Mouse (Mus musculus) cerebellum, adult 2 months (tissue): ENCODE measurements around the gene Pcmtd2.

ENCODE experiments used
- CTCF ChIP-seq: fragments of 200-500 bp; IDR thresholded peaks from 2 replicates; pipeline ENCODE4 v1.5.1; 2011; ENCODE audit warnings: low read depth, mild to moderate bottlenecking, control low read depth, low read length, moderate library complexity, borderline replicate concordance; ENCODE audit not compliant: insufficient read depth
- POLR2A ChIP-seq: fragments of 200-500 bp; IDR thresholded peaks from 2 replicates; pipeline ENCODE4 v1.6.1; 2011; ENCODE audit warnings: low read length, control low read depth, borderline replicate concordance; ENCODE audit not compliant: insufficient read depth

DNA sequence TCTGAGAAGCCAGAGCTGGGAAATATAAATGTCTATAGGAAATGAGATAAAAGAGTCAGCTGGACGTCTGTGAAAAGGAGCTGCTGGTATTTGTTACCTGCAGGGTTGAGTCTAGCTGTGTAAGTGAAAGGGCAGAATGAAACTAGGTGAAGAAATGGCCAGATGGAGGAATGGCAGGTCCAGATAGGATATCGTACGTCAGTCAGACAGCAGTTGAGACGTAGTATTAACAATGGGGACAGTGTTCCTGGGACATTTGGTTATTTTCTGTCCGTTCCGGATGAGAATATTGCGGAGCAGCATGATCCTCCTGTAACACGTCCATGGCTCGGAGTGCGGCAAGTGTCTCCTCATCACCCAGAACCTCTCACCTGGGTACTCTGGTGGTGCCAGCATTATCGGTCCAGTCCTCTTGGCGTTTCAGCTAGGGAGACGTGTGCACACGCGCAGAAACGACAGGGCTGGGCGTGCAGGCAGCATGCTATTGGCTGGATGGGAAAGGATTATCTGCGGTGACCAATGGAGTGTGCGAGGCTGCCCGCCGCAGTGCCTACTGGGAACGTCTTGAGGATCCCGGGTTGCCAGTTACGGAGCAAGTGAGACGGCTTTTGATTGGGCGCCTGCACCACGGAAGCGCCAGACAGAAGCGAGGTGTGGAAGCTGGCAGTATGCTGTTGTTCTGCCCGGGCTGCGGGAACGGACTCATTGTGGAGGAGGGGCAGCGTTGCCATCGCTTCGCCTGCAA lies 26.3 kb downstream of the Pcmtd2 start, which contains the start of gene Polr3k:
- TF ChIP-seq CTCF, result no peak
- TF ChIP-seq POLR2A, result peak; percentile 90; the same call in 1 of the 2 replicates
